Mouse (Mus musculus) erythroblast, embryonic 14.5 days (primary cell): ENCODE results near the gene Dnmt3l. TPM values are rescaled to one million over a fixed set of nuclear protein-coding genes. Genes with fewer than 3 reads are reported as not detected.
A peak's percentile ranks its signal among the peaks of the same experiment; 100 is the strongest.

ENCODE experiments used
- H3K27me3 ChIP-seq: 2 replicates; pipeline ENCODE4 v1.6.1; 2012; ENCODE audit warnings: inconsistent platforms; ENCODE audit not compliant: control insufficient read depth
- H3K36me3 ChIP-seq: 2 replicates; pipeline ENCODE4 v1.6.1; 2012; ENCODE audit warnings: mild to moderate bottlenecking, inconsistent platforms; ENCODE audit not compliant: control insufficient read depth
- H3K4me1 ChIP-seq: 2 replicates; pipeline ENCODE4 v1.6.1; 2012; ENCODE audit warnings: inconsistent platforms; ENCODE audit not compliant: control insufficient read depth
- H3K4me3 ChIP-seq: replicated peaks from 2 replicates; pipeline ENCODE3; 2012; ENCODE audit warnings: moderate library complexity, mild to moderate bottlenecking, inconsistent platforms
- H3K9me3 ChIP-seq: 2 replicates; pipeline ENCODE4 v1.6.1; 2012; ENCODE audit warnings: low read length, inconsistent platforms, mixed read lengths; ENCODE audit not compliant: control insufficient read depth
- GATA1 ChIP-seq: IDR thresholded peaks from 2 replicates; pipeline ENCODE4 v1.6.1; 2012; ENCODE audit warnings: low read length, inconsistent platforms, mixed read lengths
- TAL1 ChIP-seq: IDR thresholded peaks from 3 replicates; pipeline ENCODE4 v1.6.1; 2012; ENCODE audit warnings: low read length, inconsistent platforms, mixed read lengths
- polyA plus RNA-seq: library from polyadenylated mRNA; stranded (reverse); fragments of >175 nt; gene quantifications from 2 replicates; pipeline ENCODE4 v1.2.3, GENCODE M21; 2012

The Dnmt3l gene
- polyA plus RNA-seq, 1 experiment = not detected

DNA sequence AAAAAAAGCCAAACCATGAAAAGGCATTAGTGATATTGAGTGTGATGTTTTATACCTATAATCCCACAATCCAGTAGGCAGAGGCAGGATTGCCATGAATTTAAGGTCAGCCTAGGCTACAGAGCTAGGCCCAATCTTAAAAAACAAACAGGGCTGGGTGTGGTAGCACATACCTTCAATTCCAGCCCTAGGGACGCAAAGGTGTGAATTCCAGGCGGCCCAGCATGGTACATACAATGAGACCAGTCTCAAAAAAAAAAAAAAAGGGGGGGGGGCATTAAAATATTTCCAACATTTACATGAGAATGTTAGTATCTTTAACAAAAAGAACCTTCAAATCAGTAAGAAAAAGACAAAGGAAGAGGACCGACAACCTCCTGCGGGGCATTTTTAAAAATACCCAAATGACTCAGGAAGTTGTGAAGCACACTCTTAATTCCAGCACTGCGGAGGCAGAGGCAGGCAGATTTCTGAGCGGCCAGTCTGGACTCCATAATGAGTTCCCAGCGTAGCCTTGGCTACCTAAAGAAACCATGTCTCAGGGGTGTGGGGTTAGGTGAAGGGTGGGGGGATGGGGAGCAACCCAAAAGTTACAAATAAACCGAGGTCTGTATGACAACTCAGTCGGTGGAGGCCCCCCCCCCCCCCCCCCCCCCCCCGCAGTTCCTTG is 6.4 kb downstream of the Dnmt3l start:
- Histone ChIP-seq H3K36me3 (no peaks in the 10 kb centered on the region), H3K9me3 (no peaks in the 10 kb centered on the region), H3K4me1 (peaks cover 2% of the 10 kb centered on the region), H3K27me3 (peaks cover 7% of the 10 kb centered on the region), H3K4me3 (no peak overlapping the region)
- TF ChIP-seq TAL1 (no peak), GATA1 (no peak)

DNA sequence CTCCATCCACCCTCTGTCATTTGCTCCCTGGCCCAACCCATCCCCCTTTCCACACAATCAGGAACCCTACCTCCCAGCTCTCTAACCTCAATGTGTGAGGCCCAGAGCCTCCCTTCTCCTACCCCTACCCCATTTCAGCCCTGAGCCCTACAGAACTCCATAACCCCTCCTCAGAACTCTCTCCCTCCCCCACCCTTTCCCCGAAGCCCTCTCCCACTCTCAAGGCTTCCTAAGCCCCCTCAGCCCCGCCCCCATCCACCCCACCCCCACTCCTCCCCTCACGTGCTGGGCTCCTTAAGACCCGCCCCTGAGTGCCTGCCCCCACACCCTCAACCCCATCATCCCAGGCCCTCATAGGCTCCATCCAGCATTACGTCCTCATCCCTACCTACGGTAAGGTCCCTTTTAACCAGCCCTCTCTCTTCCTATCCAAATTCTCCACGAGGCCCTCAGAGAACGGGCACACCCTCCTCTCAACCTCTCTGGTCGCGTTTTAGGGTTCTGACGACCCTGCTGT is 7.8 kb downstream of the Dnmt3l start:
- H3K27me3 ChIP-seq = no peaks in the 10 kb centered on the region
- H3K36me3 ChIP-seq = no peaks in the 10 kb centered on the region
- H3K9me3 ChIP-seq = no peaks in the 10 kb centered on the region
- no peaks in the 10 kb centered on the region; the same call in 1 of the 2 replicates for H3K4me1 ChIP-seq
- no peak overlapping the region for H3K4me3 ChIP-seq
- no peak for TF ChIP-seq GATA1
- no peak for TF ChIP-seq TAL1

DNA sequence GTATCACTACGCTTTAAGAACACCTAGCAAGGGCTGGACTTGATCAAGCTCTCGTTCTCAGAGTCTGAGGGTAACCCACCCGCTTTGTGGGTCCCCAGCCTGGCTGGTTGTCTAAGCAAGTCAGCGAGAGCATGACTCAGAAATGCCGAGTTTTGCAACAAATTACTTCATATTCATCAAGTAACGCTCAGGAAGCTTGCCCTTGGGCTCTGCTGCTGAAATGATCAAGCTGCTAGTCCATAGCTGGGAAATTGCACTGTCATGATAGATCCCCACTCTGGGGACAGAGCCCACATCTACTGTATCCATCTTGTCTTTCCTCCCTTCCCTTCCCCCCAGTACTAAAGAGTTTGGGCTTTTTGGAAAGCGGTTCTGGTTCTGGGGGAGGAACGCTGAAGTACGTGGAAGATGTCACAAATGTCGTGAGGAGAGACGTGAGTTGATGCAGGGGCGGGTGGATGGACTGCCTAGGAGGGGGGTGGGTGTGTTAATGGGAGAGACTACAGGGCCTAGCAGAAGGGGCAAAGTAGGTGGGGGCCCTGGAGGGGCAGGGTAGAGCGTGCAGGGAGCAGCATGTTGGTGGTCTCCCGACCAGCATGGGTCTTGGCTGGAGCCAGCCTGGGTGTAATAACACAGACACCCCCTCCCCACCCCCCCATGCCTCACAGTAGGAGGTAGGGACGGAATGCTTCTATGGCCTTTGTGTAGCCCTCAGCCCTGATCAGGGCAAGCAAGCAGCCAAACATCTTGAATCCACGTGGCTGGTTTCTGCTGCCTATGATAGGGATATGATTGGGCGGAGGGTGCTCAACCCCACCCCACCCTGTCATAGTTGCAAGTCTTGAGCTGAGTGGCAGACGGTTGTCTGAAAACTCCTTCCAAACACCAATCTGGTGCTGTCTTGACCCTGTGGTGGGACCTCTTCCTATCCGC is 13.2 kb downstream of the Dnmt3l start:
- Histone ChIP-seq H3K9me3 (no peaks in the 10 kb centered on the region), H3K36me3 (no peaks in the 10 kb centered on the region), H3K27me3 (no peaks in the 10 kb centered on the region), H3K4me1 (peaks cover 6% of the 10 kb centered on the region), H3K4me3 (no peak overlapping the region)
- TF ChIP-seq GATA1 (no peak), TAL1 (no peak)

DNA sequence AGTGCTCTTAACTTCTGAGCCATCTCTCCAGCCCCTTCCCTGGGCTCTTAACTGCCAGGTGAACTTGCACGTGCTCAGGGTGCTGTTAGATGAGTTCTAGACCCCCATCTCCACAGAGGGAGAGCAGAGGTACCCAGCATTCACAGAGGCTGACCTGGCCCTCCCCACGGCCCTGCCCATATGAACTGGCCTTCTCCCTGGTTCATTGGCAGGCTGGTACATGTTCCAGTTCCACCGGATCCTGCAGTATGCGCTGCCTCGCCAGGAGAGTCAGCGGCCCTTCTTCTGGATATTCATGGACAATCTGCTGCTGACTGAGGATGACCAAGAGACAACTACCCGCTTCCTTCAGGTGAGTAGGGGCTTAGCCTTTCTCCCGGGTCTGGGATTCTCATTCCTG is 15.3 kb downstream of the Dnmt3l start:
- H3K36me3 ChIP-seq = no peaks in the 10 kb centered on the region
- H3K27me3 ChIP-seq = no peaks in the 10 kb centered on the region
- no peaks in the 10 kb centered on the region for H3K9me3 ChIP-seq
- peaks cover 6% of the 10 kb centered on the region for H3K4me1 ChIP-seq
- TF ChIP-seq GATA1 (no peak), TAL1 (no peak)
- no peak overlapping the region for H3K4me3 ChIP-seq

DNA sequence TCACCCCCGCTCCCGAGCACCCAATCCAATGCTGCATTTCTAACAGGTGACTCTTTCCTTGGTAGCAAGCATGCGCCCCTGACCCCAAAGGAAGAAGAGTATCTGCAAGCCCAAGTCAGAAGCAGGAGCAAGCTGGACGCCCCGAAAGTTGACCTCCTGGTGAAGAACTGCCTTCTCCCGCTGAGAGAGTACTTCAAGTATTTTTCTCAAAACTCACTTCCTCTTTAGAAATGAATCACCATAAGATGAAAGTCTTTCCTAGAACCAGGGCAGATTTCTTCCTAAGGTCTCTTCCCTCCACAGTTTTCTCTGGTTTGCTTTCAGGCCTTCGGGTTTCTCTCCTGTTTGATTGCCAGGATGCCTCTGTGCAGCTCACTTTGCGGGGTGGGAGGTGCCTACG is 21.4 kb downstream of the Dnmt3l start:
- H3K4me1 ChIP-seq = no peaks in the 10 kb centered on the region
- TF ChIP-seq GATA1 = no peak
- TF ChIP-seq TAL1 = no peak
- H3K27me3 ChIP-seq = peaks cover 9% of the 10 kb centered on the region
- H3K9me3 ChIP-seq = no peaks in the 10 kb centered on the region
- no peaks in the 10 kb centered on the region for H3K36me3 ChIP-seq
- no peak overlapping the region for H3K4me3 ChIP-seq

DNA sequence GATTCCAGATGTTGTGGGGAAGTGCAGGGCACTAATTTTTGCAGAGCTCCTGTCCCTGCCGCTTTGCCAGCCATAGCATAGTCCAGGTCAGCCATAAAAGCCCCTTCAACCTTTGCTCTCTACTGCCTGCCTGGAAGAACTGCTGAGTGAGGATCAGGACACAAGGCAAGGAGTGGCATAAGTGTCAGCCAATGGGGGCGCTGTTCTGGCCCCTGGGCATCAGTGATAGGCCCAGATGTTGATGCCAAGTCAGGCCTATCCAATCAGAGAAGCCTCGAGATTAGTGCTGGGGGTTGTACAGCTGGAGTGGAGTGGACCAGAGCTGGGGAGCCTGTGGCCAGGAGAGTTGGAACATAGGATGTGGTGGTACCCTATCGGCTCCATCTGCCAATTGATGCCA is 25.5 kb downstream of the Dnmt3l start:
- no peak for TF ChIP-seq TAL1
- TF ChIP-seq GATA1 = no peak
- Histone ChIP-seq H3K27me3 (peaks cover 45% of the 10 kb centered on the region), H3K9me3 (no peaks in the 10 kb centered on the region), H3K36me3 (no peaks in the 10 kb centered on the region), H3K4me1 (no peaks in the 10 kb centered on the region), H3K4me3 (no peak overlapping the region)

DNA sequence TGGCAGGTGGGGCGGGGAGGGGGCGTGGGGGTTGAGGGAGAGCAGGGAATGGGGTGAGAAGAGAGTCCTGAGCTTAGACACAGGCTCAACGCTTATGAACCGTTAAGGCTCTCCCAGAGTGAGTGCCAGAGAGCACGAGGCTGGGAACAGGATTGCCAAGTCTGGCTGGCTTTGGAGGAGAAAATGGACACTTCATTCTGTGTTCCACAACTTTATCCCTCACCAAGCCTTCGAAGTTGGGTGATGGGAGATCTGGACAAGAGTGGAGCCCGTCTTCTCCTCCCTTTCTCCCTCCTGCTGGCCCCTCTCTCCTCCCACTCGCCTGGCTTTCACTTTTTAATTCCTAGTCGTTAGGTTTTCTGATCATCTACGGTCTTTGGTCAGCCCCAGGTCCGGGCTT is 26.8 kb downstream of the Dnmt3l start:
- TF ChIP-seq GATA1 = no peak
- no peak for TF ChIP-seq TAL1
- peaks cover 45% of the 10 kb centered on the region for H3K27me3 ChIP-seq
- H3K9me3 ChIP-seq = no peaks in the 10 kb centered on the region
- H3K4me1 ChIP-seq = no peaks in the 10 kb centered on the region
- H3K36me3 ChIP-seq = no peaks in the 10 kb centered on the region; the same call in 1 of the 2 replicates
- H3K4me3 ChIP-seq = no peak overlapping the region

DNA sequence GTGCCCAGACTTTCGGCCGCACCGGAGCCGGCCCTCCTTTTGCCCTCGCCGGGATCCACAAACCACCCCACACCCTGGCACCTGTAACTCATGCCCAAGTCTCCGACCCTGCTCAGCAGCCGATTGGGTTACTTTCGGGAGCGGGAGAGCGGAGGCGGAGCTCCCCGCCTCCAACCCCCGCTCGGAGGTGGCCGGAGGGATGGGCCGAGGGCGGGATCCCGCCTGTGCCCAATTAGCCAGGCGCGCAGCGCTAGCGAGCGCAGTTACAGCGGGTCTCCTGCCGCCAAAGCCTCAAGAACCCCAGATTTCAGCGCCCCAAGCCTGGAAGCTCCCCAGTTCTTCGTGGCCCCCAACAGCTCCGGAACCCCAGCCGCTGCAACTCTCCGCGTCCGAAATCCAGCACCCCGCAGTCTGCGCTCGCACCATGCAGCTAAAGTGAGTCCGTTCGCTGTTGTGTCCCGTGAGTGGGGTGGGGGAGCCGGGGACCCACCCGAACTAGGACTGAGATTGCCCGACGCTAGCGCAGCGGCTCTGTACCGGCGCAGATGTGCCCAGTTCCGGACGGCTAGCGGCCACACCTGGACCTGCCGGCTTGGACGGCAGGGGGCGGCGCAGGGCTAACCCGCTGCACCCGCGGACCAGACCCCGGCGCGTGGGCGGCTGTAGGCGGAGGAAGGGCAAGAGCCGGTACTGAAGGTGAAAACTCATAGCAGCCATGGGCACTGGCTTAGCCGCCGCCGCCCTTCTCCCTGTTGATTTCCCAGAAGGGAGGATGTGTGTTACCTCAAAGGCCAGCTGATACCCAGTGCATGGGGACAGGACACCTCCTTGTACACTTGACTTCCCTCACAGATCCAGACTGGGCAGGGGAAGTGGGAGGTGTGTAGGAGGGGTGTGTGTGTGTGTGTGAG is 27.6 kb downstream of the Dnmt3l start, which contains the start of gene Icosl:
Icosl (plus strand) TSS at position 202 of the 911 bp plus-strand sequence.
- H3K9me3 ChIP-seq = no peaks in the 10 kb centered on the region
- TF ChIP-seq TAL1 = no peak
- TF ChIP-seq GATA1 = no peak
- peak within 1 kb of the TSS; percentile 58 for H3K4me3 ChIP-seq
- no peaks in the 10 kb centered on the region; the same call in 1 of the 2 replicates for H3K36me3 ChIP-seq
- H3K27me3 ChIP-seq = peaks cover 45% of the 10 kb centered on the region
- no peaks in the 10 kb centered on the region for H3K4me1 ChIP-seq
